Mouse (Mus musculus): Measurements from ENCODE around the gene Col18a1. TPM values are rescaled to one million over a fixed set of nuclear protein-coding genes. Genes with fewer than 3 reads are reported as not detected.
A peak's percentile ranks its signal among the peaks of the same experiment; 100 is the strongest.

The Col18a1 gene
- polyA plus RNA-seq, 1 experiment from 2014 or later, result 29.7 TPM

- 0 out of 2 replicates have a peak, but pooled peaks cover 2% of the 10 kb centered on the region for H3K4me1 ChIP-seq (replicated peaks)
- DNase-seq (peak; percentile 45), ATAC-seq (ENCODE audit: low read depth) (no peak)
- WGBS (ENCODE audit: insufficient replicate concordance), result 19% methylated on average over 3 of the region's 3 CpGs
- no peak overlapping the region for H3K4me3 ChIP-seq (replicated peaks)
- no peak overlapping the region for H3K4me2 ChIP-seq
- no peak overlapping the region for H3K27ac ChIP-seq
- no peaks in the 10 kb centered on the region for H3K9me3 ChIP-seq (replicated peaks)
- H3K36me3 ChIP-seq, result peaks cover 37% of the 10 kb centered on the region
- H3K27me3 ChIP-seq, result no peaks in the 10 kb centered on the region
- no peak overlapping the region for H3K9ac ChIP-seq
These were observed 83.9 kb downstream of the Col18a1 start for GRCm38 (mm10) chr10:77082453-77082852.

- ATAC-seq (ENCODE audit: low read depth), result no peak
- Histone ChIP-seq H3K4me3 (replicated peaks) (no peak overlapping the region), H3K27ac (no peak overlapping the region), H3K4me2 (no peak overlapping the region), H3K36me3 (peaks cover 17% of the 10 kb centered on the region), H3K4me1 (replicated peaks) (0 out of 2 replicates have a peak, but pooled peaks cover 2% of the 10 kb centered on the region), H3K9me3 (replicated peaks) (no peaks in the 10 kb centered on the region), H3K27me3 (no peaks in the 10 kb centered on the region), H3K9ac (no peak overlapping the region)
- no peak for DNase-seq
- 66% methylated on average over 8 of the region's 8 CpGs for WGBS (ENCODE audit: insufficient replicate concordance)
These were observed 87.4 kb downstream of the Col18a1 start for GRCm38 (mm10) chr10:77078961-77079360.

- H3K27ac ChIP-seq, result no peak overlapping the region
- H3K36me3 ChIP-seq, result peaks cover 18% of the 10 kb centered on the region
- no peak overlapping the region for H3K4me3 ChIP-seq (replicated peaks)
- H3K4me2 ChIP-seq, result no peak overlapping the region
- H3K9me3 ChIP-seq (replicated peaks), result no peaks in the 10 kb centered on the region
- 87% methylated on average over 4 of the region's 4 CpGs for WGBS (ENCODE audit: insufficient replicate concordance)
- ATAC-seq (ENCODE audit: low read depth) (no peak), DNase-seq (no peak)
- H3K9ac ChIP-seq, result no peak overlapping the region
- 0 out of 2 replicates have a peak, but pooled peaks cover 2% of the 10 kb centered on the region for H3K4me1 ChIP-seq (replicated peaks)
- no peaks in the 10 kb centered on the region for H3K27me3 ChIP-seq
These were observed 87.9 kb downstream of the Col18a1 start for GRCm38 (mm10) chr10:77078456-77078855.

GRCm38 (mm10) chr10:77074276-77074974 lies 91.9 kb downstream of the Col18a1 start:
- Histone ChIP-seq H3K27me3 (no peaks in the 10 kb centered on the region), H3K27ac (no peak overlapping the region), H3K9ac (no peak overlapping the region), H3K4me1 (replicated peaks) (peaks cover 4% of the 10 kb centered on the region; the same call in 1 of the 2 replicates), H3K9me3 (replicated peaks) (no peaks in the 10 kb centered on the region), H3K4me3 (replicated peaks) (no peak overlapping the region), H3K36me3 (peaks cover 17% of the 10 kb centered on the region), H3K4me2 (no peak overlapping the region)
- WGBS (ENCODE audit: insufficient replicate concordance), result 66% methylated on average over 4 of the region's 4 CpGs
- no peak for DNase-seq
- ATAC-seq (ENCODE audit: low read depth), result no peak

GRCm38 (mm10) chr10:77070072-77070471 lies 96.3 kb downstream of the Col18a1 start:
- ATAC-seq (ENCODE audit: low read depth), result peak; percentile 32; the same call in 1 of the 2 replicates
- Histone ChIP-seq H3K9me3 (replicated peaks) (no peaks in the 10 kb centered on the region), H3K4me2 (no peak overlapping the region), H3K4me1 (replicated peaks) (peaks cover 28% of the 10 kb centered on the region), H3K9ac (no peak overlapping the region), H3K4me3 (replicated peaks) (no peak overlapping the region), H3K27me3 (no peaks in the 10 kb centered on the region), H3K36me3 (peaks cover 23% of the 10 kb centered on the region), H3K27ac (no peak overlapping the region)
- peak; percentile 60 for DNase-seq
- WGBS (ENCODE audit: insufficient replicate concordance), result 30% methylated on average over 4 of the region's 4 CpGs

- H3K9me3 ChIP-seq (replicated peaks), result no peaks in the 10 kb centered on the region
- 35% methylated on average over 7 of the region's 7 CpGs for WGBS (ENCODE audit: insufficient replicate concordance)
- peak overlapping the region; percentile 36 for H3K4me2 ChIP-seq
- H3K36me3 ChIP-seq, result peaks cover 25% of the 10 kb centered on the region
- H3K27me3 ChIP-seq, result no peaks in the 10 kb centered on the region
- peak overlapping the region; percentile 1; the same call in 1 of the 2 replicates for H3K9ac ChIP-seq
- ATAC-seq (ENCODE audit: low read depth), result peak; percentile 85
- DNase-seq, result peak; percentile 58
- 0 out of 2 replicates have a peak overlapping the region, but pooled peaks have one; percentile 24 for H3K27ac ChIP-seq
- no peak overlapping the region for H3K4me3 ChIP-seq (replicated peaks)
- peaks cover 28% of the 10 kb centered on the region for H3K4me1 ChIP-seq (replicated peaks)
These were observed 97.9 kb downstream of the Col18a1 start for GRCm38 (mm10) chr10:77068469-77068868.

GRCm38 (mm10) chr10:77064659-77065058 lies 101.7 kb downstream of the Col18a1 start:
- ATAC-seq (ENCODE audit: low read depth), result no peak
- no peak overlapping the region for H3K4me3 ChIP-seq (replicated peaks)

GRCm38 (mm10) chr10:77064239-77064638 lies 102.1 kb downstream of the Col18a1 start:
- DNase-seq (no peak), ATAC-seq (ENCODE audit: low read depth) (no peak)
- 38% methylated on average over 3 of the region's 3 CpGs for WGBS (ENCODE audit: insufficient replicate concordance)
- no peak overlapping the region for H3K4me3 ChIP-seq (replicated peaks)
- H3K27me3 ChIP-seq, result no peaks in the 10 kb centered on the region
- H3K9me3 ChIP-seq (replicated peaks), result no peaks in the 10 kb centered on the region
- no peak overlapping the region for H3K9ac ChIP-seq
- peaks cover 31% of the 10 kb centered on the region for H3K4me1 ChIP-seq (replicated peaks)
- H3K4me2 ChIP-seq, result no peak overlapping the region
- H3K27ac ChIP-seq, result no peak overlapping the region
- H3K36me3 ChIP-seq, result peaks cover 20% of the 10 kb centered on the region

More at GRCm38 (mm10) chr10:77064659-77065058, 101.7 kb downstream of the Col18a1 start:
- Histone ChIP-seq H3K4me2 (no peak overlapping the region), H3K36me3 (peaks cover 18% of the 10 kb centered on the region), H3K27ac (no peak overlapping the region), H3K4me1 (replicated peaks) (peaks cover 36% of the 10 kb centered on the region), H3K9ac (no peak overlapping the region), H3K9me3 (replicated peaks) (no peaks in the 10 kb centered on the region), H3K27me3 (no peaks in the 10 kb centered on the region)
- no peak for DNase-seq

- no peak overlapping the region for H3K4me2 ChIP-seq
- peaks cover 14% of the 10 kb centered on the region for H3K4me1 ChIP-seq (replicated peaks)
- DNase-seq, result no peak
- H3K9ac ChIP-seq, result no peak overlapping the region
- H3K27ac ChIP-seq, result no peak overlapping the region
- no peak for ATAC-seq (ENCODE audit: low read depth)
- H3K27me3 ChIP-seq, result no peaks in the 10 kb centered on the region
- 82% methylated on average over 11 of the region's 11 CpGs for WGBS (ENCODE audit: insufficient replicate concordance)
- peaks cover 19% of the 10 kb centered on the region for H3K36me3 ChIP-seq
- H3K9me3 ChIP-seq (replicated peaks), result no peaks in the 10 kb centered on the region
- no peak overlapping the region for H3K4me3 ChIP-seq (replicated peaks)
These were observed 103.8 kb downstream of the Col18a1 start for GRCm38 (mm10) chr10:77062393-77063010.

GRCm38 (mm10) chr10:77061426-77061825 lies 104.9 kb downstream of the Col18a1 start:
- no peak for ATAC-seq (ENCODE audit: low read depth)
- no peak overlapping the region for H3K9ac ChIP-seq
- no peaks in the 10 kb centered on the region for H3K27me3 ChIP-seq
- peaks cover 9% of the 10 kb centered on the region for H3K4me1 ChIP-seq (replicated peaks)
- H3K36me3 ChIP-seq, result peaks cover 18% of the 10 kb centered on the region
- no peak for DNase-seq
- WGBS (ENCODE audit: insufficient replicate concordance), result 65% methylated on average over 3 of the region's 3 CpGs
- no peak overlapping the region for H3K4me3 ChIP-seq (replicated peaks)
- no peaks in the 10 kb centered on the region for H3K9me3 ChIP-seq (replicated peaks)
- H3K27ac ChIP-seq, result no peak overlapping the region
- no peak overlapping the region for H3K4me2 ChIP-seq

GRCm38 (mm10) chr10:77056768-77057167 lies 109.6 kb downstream of the Col18a1 start:
- H3K27me3 ChIP-seq, result no peaks in the 10 kb centered on the region
- DNase-seq, result no peak
- H3K9ac ChIP-seq, result no peak overlapping the region
- H3K4me2 ChIP-seq, result no peak overlapping the region
- no peak overlapping the region for H3K4me3 ChIP-seq (replicated peaks)
- ATAC-seq (ENCODE audit: low read depth), result no peak
- H3K27ac ChIP-seq, result no peak overlapping the region
- WGBS (ENCODE audit: insufficient replicate concordance), result 78% methylated on average over 10 of the region's 10 CpGs
- peaks cover 14% of the 10 kb centered on the region for H3K4me1 ChIP-seq (replicated peaks)
- H3K36me3 ChIP-seq, result peaks cover 25% of the 10 kb centered on the region
- H3K9me3 ChIP-seq (replicated peaks), result no peaks in the 10 kb centered on the region

Data from liver, embryonic 13.5 days (tissue).